Mouse (Mus musculus): ENCODE measurements around the gene C1qc.
A peak's percentile ranks its signal among the peaks of the same experiment; 100 is the strongest.

Gene C1qc

DNA sequence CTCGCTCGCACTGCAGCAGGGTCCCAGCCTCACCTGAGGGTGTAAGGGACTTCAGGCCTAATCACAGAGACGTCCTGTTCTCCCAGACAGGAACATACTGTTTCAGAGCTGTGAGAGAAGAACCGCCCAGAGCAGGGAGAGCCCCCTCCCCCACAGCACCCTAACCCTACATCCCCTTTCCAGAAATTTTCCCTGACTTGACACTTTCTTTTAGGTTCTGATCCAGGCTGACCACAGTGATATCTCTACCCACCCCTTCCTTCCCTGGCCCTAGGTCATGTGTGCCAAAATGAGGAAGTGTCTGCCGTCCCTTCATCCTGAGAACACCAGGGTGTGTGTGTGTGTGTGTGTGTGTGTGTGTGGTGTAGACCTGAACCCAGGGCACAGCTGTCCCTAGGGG, at the start of gene C1qc:
Gene C1qc (minus strand): TSS at position 255 of the 400 bp plus-strand sequence.
- DNase-seq (ENCODE audit: low read depth) = no peak

DNA sequence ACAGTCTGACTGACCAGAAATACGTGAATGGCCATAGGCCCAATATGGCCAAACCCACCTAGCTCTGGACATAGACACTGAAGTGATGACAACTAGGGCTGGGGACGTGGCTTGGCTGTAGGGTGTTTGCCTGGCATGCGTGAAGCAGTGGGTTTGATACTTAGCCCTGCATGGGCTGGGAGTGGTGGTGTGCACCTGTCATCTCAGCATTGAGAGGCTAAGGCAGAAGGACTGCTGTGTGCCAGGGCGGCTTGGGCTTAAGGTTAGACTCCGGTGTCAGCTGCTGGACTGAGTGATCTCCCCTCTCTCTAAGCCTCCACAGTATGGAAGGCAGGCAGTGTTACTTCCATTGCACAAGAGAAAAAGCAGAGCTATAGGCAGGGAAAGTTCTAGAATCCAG, 45.1 kb upstream of the C1qc start:
- DNase-seq (ENCODE audit: low read depth) = no peak

DNA sequence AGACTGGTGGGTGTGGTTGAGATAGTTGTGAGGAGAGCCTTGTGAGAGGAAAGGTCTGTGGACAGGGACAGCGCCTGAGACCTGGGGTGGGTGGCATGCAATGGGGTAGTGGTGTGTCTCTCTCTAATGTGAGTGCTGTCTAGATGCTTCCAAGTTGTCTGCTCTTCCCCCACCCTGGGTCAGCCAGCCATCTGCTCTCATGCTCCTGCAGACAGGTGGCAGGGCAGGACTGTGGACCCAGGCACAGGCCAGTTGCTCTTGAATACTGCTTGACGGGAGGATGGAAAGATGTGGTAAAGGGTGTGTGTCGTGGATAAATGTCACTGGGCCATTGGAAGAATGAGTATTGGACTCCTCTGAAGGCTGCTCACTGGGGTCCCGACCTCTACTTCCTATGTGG, 44.5 kb upstream of the C1qc start:
- no peak for DNase-seq (ENCODE audit: low read depth)

DNA sequence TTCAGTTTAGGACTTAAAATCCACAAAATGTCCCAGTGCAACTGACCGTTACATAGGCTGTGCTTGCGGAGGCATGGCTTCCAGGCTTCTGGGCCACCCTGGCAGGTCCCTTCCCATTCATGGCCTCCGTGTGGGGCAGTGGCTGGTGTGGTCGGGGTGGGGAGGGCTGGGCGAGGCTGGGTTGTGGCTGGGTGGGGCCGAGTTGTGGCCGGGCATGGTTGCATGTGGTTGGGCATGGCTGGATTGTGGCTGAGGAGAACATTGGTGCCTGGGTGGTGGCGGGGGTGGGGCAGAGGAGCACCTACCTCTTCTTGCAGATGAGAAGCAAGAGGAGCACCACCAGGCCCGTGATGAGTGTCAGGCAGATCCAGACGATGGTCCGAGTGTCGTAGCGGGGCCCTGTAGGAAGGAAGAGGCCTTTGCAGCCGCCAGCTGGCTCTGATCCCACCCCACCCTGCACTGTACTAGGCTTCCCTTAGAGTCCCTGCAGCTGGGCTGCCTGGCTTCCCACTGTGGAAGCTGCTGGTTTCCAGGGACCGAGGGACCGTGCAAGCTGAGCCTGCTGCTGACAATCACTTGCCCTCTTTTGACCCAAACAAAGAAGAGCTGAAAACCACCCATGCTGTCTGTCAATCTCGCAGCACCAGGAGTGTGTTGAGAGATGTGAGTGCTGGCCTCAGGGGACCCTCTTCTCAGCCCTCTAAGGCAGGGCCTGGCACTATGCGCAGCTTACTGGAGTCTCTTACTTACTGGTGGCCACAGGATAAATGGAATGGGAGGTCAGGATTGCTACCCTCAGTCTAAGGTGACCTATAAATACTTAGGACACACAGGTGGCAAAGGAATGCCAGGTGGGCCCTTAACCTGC, 42.1 kb upstream of the C1qc start:
- no peak for DNase-seq (ENCODE audit: low read depth)

DNA sequence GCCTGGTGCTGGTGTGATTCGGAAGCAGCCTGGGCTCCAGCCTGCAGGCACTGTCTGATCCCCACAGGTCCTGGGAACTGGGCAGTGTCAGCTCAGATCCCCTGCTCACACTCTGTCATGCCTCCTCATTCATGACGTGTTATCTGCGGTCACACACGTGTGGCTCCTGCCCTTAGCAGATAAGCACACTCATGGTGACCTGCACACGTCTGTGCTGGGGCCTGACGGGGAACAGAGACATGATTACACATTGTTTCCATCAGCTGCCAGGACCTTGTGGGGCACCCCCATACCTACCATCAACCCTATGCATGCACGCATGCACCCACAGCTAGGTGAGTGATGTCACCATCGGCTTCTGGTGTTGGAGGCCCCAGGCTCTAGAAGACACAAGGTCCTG, 37.6 kb upstream of the C1qc start:
- DNase-seq (ENCODE audit: low read depth) = no peak

DNA sequence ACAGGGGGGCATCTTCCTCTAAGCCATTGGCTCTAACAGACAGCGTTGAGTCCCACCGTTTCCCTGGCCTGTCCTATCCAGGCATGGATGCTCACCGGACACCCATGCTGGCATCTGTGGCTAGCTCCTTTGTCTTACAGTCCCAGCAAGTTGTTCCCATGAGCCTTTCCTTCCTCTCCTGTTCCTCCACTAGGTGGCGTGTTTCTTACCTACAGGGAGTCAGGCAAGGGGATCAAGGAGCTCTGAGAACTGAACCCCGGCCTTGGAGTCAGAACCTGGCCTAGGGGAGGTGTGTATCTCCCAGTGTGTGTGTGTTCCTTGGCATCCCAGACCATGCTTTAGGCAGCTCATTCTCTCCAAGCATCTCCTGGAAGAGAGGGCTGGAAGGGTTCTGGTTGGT, 36.1 kb upstream of the C1qc start:
- DNase-seq (ENCODE audit: low read depth) = peak; percentile 48

DNA sequence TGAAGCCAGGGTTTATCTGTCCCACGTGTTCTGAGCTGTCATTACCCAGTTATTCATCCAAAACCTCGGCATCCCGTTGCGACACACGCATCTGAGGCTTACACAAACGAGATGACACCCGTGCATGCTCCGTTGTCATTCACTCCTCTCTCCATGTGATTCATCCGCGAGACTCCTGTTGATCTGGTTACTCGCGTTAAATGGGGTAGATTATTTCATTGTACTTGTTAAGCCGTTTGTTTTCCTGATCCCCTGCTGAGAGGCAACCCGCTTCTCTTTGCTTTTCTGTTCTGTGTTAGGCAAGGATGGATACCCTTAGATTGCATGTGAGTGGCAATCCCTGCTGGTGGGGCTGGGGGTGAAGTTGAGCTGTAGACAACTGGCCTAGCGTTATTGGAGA, 32.9 kb upstream of the C1qc start:
- DNase-seq (ENCODE audit: low read depth) = no peak

DNA sequence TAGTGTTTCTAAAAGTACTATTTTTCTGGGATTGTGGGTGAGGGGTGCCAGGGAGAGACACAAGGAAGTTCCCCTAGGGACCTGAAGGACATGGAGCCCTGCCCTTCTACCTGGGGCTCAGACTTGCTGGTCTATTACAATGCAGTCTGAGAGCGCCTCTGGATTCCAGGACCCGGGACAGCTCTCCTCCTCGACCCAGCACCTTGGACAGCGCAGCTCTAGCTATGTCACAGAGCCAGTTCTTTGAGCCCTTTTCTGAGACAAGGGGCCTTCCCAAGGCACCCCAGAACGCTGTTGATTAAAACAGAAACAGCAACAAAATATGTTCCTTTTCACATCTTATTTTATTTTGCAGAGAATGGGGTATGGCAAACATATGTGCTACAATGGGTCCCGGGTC, 31.7 kb upstream of the C1qc start:
- DNase-seq (ENCODE audit: low read depth) = peak; percentile 51

DNA sequence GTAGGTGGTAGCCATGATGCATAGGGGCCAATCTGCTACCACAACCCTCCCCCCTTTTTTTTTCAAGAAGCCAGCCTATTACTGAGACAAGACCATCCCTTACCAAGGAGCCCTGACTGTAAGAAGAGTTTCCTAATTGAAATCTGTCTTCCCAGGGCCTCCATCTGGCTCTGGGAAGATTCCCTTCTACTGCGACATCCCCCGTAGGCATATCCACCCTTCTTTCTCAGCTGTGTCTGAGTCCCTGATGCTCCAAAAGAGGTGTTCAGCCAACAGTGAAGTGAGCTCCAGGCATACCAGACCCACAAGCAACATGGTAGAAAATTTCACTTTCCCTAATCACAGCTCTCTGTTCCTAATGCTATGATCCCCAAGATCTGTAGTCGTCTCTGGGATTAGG, 26.7 kb upstream of the C1qc start:
- no peak for DNase-seq (ENCODE audit: low read depth)

DNA sequence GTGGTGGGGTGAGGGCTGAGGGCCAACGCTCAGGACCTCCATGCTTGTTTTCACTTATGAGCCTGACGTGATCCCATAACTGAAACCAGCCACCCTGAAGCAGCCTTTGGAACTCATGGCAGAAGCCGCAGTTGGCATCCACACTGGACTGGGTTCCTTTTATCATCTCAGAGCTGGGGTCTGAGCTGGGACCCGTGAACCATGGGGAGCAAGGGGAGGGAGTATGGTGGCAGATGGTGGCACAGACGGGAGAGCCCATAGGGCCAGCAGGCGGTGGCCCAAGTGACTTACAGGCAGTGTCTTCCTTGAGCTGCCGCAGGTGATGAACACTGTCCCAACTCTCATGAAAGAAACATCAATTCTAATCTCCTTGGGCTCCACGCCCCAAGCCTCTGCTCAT, 26.0 kb upstream of the C1qc start:
- DNase-seq (ENCODE audit: low read depth) = no peak

DNA sequence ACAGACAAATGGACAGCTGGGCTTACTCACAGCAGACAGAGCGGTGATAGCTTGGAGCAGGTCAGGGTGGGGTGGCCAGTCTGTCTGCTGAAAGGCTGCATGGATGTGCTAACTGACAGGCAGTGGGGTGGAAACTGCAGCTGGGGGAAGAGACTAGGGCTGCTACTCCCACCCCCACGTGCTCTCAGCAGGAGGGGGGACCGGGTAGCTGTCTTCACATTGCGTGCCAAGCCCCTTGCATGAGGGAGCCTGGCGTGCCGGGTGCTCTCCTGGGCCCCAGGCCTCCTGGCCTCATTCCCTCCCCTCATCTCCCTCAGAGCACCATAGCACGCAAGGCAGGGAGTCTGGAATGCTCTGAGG, 24.3 kb upstream of the C1qc start:
- no peak for DNase-seq (ENCODE audit: low read depth)

DNA sequence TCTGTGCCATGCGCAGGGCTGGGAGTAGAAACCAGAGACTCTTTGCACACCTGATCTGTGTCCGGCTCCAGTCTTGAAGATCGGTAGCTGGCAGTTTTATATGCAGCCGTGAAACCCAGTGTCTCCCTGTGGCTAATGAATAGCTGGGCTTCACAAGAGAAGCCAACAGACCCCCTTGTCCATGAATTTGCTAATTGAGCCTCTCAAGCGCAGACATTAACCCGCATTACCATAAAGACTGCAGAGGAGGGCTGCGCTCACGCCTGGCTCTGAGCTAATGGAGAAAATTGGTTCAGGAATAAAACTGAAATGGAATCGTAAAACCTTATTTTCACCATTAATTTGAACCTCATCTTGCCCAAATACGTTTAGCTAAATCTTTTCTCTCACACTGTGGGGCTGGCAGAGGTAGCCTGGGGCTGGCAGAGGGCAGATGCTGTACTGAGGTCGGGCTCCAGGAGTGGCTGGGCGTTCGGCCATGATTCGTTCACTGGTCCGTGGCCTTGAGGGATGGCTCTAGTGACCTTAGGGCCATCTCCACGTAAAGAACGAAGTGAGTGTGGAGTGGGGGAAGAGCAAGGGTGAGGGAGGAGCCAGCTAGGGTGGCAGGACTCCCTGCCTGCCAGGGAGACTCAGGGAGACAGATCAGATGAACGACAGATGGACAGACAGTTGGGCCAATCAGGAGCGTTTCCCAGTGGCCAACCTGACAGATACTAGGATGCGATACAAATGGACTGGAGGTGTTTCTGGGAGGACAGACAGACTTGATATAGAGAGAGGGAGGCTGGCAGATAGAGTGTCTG, 23.7 kb upstream of the C1qc start:
- no peak for DNase-seq (ENCODE audit: low read depth)

DNA sequence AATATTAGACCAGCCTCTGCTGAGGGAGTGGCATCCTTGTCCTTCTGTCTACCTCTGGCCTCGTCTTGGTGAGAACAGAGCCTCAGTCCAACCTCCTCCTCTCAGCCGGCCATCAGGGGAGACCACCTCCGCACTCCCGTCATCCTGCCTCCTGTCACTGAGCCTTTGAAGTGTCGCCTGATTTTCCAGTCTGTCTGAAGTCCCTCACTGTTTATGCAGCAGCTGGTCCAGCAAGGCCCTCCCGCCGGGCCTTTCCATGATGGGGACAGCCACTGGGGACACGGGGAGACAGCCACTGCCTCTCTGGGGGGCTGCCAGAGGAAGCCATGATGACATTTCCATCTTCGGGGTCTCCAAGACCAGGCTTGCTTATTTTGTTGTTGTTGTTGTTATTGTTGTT, 20.0 kb upstream of the C1qc start:
- DNase-seq (ENCODE audit: low read depth) = no peak

DNA sequence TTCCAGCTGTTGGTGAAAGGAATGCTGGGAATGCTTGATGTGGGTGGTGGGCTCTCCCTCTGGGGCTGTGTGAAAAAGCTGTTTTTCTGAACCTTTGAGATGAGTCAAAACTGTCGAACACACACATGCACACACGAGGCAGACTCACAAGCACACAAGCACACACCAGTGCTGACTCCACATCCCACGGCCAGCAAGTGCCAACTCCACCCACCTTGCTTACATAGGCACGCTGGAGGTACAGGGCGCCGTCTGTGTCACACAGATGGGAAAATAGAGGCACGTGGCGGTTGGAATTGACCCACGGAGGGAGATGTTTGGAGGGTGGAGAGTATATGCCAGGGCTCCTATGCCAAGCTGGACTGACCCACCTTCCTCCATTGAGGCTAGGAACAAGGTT, 18.9 kb upstream of the C1qc start:
- no peak for DNase-seq (ENCODE audit: low read depth)

DNA sequence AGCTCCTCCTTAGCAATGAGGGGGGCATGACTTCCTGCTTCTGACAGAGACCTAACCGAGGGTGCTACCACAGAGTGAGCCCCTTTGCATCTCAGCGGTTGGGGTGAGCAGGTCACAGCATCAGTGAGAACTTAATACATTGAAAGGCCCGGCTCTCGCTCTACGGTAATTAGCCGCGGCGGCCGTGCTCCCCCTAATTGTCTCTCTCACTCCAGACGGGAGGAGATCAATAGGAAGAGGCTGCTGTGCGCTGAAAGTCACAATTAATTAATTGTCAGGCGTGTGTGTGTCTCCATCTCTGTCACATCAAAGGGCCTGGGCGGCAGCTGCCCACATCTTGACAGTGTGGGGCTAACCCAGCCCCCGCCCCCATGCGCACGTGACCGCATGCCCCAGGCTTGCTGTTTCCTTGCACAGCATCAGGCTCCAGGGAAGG, 18.4 kb upstream of the C1qc start:
- no peak for DNase-seq (ENCODE audit: low read depth)

DNA sequence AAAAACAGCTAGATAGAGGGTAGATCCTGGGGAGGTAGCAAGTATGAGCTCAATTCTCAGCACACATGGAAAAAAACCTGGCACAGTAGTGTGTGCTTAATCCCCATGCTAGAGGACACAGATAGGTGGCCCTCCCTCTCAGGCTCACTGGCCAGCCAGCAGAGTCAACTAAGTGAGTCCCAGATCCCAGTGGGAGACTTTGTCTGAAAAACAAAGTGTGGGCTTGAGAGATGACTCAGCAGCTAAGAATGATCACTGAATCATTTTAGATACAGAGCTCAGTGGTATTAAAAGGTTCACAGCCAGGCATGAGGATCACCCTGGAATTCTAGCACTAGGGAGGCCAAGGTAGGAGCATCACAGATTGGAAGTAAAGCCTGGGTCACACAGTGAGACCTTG, 14.9 kb upstream of the C1qc start:
- DNase-seq (ENCODE audit: low read depth) = no peak

DNA sequence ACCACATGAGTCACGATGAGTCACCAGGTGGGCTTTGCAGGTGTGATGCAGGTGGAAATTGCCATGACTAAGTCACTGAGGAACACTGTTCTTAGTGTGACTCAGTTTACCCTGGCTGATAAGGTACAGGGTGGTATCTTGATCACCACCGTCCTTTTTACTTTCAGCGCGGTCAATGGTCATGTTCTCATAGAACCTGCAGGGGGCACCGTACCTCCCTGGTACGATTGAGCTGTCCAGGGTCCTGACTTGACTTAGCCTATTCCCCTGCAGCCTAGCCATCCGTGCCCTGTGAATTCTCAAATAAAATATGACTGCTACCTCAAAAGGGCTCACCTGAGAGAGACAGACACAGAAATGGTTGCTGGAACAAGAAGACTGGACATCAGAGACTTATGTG, 14.2 kb upstream of the C1qc start:
- peak; percentile 60 for DNase-seq (ENCODE audit: low read depth)

DNA sequence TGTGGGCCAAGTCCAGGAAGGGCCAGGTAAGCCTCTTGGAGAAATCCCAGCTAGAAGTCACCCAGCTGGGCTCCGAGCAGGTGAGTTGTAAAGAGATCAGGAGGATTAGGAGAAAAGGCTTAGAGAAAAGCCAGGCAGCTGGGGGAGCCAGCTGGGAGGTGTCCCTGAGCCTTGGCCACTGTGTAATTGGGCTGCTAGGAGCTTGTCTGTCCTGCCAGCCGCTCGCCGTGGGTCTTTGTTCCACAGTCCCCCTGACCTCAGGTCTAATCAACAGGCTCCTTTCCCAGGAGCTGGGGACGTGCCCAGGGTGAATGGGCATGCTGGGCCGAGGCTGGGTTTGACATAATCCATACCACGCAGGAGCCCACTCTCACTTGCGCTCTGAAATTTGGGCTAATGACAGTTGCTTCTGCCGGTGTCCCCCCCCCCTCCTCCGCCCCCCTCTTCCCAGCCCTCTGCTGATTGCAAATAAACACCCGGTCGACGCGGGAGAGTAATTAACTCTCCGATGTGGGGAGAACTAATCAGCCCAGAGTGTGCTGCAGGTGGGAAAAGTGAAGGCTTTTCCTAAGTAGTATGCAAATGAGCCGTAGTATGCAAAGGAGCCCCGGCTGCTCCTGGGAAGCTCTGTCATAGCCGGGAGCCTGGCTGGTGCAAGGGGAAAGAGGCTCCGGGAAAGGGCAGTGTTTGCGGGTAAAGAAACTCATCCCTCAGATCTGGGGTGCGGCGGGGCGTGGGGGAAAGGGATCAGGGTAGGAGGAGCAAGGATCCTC, 12.1 kb upstream of the C1qc start:
- DNase-seq (ENCODE audit: low read depth) = no peak

DNA sequence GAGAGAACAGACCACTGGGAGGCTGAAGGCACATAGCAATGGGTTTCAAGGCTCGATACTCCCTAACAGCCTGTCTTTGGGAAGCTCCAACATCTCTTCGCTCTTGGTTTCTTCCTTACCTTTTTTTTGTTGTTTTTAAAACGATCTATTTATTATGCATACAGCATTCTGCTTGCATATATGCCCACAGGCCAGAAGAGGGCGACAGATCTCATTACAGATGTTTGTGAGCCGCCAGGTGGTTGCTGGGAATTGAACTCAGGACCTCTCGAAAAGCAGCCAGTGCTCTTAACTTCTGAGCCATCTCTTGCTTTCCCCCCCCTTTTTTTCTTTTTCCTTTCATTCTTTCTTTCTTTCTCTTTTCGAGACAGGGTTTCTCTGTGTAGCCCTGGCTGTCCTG, 6.3 kb upstream of the C1qc start:
- peak; percentile 22 for DNase-seq (ENCODE audit: low read depth)

DNA sequence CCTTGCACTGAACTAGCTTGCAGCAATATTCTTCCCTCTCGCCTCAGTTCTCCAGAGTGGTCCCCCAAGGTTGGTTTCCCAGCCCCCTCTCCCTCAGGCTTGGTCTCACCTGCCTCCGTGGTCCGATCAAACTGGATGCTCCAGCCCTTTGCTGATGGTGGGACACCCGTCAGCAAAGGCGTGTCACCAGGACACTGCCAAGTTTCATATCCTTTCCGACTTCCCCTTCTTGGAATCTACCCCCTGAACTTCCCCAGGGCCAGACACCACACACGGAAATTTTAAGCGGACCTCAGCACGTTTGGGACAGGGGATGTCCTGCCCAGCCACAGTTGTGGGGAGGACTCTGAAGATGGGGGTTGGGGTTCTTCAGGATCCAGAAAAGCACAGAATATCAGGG, 5.8 kb upstream of the C1qc start, which contains the start of gene C1qa:
Gene C1qa (minus strand): TSS at position 167 of the 400 bp plus-strand sequence.
- no peak for DNase-seq (ENCODE audit: low read depth)

DNA sequence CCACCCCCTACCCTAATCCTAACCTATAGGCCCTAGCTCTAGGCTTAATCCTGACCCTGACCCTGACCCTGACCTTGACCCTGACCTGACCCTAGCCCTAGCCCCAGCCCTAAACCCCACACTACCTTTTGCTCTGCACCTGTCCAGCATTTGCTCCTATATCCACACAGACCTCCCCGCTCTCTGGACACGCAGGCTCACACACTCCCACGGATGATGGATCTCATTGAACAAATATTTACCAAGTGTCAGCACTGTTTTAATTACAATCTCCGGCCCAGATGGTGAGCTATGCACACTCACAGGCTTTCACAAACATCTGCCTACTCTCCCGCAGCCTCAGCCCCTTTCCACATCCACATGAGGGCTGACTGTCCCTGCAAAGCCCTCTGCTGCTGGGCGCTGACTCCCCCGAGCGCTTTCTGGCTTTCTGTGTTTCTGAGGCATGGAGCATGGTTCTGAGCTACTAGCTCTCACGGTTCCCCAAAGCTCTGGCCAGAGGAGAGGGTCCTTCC, 5.3 kb upstream of the C1qc start:
- no peak for DNase-seq (ENCODE audit: low read depth)

DNA sequence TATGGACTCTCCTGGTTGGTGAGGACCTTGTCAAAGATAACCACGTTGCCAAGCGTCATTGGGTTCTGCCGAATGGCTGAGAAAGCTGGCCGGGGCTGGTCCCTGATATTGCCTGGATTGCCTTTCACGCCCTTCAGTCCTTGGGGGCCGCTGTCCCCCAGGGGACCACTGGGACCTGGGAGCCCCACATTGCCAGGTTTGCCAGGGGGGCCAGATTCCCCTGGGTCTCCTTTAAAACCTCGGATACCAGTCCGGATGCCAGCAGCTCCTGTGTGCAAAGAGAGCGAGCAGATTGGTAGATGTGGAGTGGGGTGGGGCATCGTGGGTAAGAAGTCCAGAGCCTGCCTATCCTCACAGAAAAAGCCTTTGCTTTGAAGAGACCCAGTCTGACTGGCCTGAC, 3.6 kb upstream of the C1qc start:
- DNase-seq (ENCODE audit: low read depth) = no peak
